Mouse (Mus musculus) brain, embryonic 14.5 days (tissue): ENCODE measurements around the gene Exph5.

Source experiments
- CTCF ChIP-seq: fragments of 200-500 bp; IDR thresholded peaks from 2 replicates; pipeline ENCODE4 v1.5.1; 2012; ENCODE audit warnings: inconsistent platforms, mild to moderate bottlenecking, moderate library complexity, borderline replicate concordance; ENCODE audit not compliant: insufficient read depth, insufficient read length; ENCODE audit errors: extremely low read depth
- POLR2A ChIP-seq: fragments of 200-500 bp; IDR thresholded peaks from 2 replicates; pipeline ENCODE4 v1.6.1; 2012; ENCODE audit warnings: mild to moderate bottlenecking, inconsistent platforms, borderline replicate concordance; ENCODE audit not compliant: poor library complexity, insufficient read depth, insufficient read length, severe bottlenecking; ENCODE audit errors: extremely low read depth

DNA sequence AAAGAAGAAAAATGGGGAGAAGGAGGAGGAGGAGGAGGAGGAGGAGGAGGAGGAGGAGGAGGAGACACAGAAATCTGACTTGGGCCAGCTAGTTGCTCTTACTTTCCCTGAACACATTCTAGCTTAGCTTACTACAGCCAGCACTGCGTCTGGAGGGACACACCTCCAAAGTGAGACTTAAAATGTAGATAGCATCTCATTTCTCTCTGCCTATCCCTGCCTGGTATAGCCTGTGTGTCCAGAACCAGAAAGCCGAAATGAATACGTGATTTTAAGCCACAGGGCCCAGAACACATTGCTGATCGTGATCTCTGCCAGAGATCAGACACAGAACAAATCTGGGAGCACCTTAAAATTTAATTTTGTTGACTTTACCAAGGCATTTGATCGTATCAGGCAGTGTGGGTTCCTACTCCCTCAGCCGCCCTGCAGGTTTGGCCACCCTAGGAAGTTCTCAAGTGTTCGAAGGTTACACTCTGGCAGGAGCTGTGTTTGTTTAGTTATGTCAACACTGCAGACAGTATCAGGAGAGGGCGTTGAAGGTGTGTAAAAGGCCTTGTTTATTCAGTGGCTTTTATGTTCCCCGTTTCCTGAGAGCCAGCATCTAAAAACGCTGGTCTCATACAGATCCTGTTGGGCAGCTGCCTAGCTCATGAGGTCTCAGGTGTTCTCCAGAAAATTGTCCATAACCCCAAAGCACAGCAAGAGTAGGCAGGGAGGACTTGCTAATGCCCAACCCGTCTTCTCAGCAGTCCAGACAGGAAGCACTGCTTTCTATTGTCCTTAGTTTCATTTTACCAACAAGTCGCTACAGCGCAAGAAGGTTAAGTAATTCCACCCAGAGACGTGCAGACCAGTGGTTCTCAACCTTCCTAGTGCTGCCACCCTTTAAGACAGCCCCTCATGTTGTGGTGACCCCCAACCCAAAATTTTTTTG is 55.0 kb downstream of the Exph5 start:
- TF ChIP-seq CTCF = no peak
- TF ChIP-seq POLR2A = no peak
